Mouse (Mus musculus): ENCODE data around the gene Slc25a13. TPM values are rescaled to one million over a fixed set of nuclear protein-coding genes. Genes with fewer than 3 reads are reported as not detected.

Gene Slc25a13
- total and polyA plus RNA-seq, 3 experiments, result not detected

DNA sequence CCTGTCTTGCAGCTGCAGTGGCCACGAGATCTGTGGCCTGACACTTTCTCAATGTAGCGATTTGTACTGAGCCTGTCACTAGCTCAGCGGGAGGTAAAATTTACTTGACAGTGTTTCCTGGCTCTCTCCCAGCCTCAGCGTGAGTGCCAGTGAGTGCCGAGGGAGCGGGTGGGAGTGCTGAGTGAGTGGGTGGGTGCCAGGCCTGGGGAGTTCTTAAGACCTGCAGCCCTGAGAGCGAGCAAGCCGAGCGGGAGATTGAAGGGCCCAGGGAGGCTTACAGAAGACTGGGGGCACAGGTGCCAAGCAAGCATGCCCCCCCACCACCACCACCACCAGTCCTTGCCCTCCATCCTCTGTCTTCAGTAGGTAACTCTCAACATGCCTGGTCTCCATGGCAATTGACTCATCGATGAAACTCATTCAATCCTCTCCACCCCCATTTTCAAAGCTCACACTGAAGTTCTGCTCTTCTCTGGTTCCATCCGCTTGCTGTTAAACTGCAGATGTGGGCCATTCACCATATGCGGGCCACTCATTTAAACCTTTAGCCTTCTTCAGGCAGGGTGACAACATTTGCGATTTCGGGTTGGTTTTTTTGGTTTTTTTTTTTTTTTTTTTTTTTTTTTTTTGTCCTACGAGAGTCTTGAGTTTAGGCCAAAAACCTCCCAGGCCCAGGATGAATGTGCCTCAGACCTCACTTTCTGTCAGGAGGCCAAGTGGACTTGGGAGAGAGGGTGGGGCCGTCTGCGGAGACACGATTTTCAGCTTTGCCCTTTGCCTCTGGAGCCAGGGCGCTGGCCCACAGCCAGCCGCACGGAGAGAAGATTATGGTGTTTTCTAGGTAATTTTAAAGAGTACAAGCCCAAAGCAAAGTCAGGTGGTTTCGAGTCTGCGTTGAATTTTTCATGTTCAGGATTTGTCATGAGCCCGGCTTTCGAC is 224.9 kb downstream of the Slc25a13 start:
- in situ Hi-C loops (cut with MboI; ENCODE audit: low pct_ligation_motif_present, low pct_unique_long_range_greater_than_20kb, low sequenced_read_pairs) (no loop called here), dilution Hi-C loops (cut with MboI; ENCODE audit: extremely low pct_ligation_motif_present, extremely low pct_unique_long_range_greater_than_20kb, low sequenced_read_pairs) (no loop called here)
- H3K9me3 ChIP-seq (replicated peaks; ENCODE audit: low read length), result no peaks in the 10 kb centered on the region
- no peak overlapping the region for H3K4me3 ChIP-seq (replicated peaks in 1 of 3; ENCODE audit: low read depth in 2 of 3, low read length in 2 of 3, poor library complexity in 1 of 3)
- no peak overlapping the region for H3K4me2 ChIP-seq (ENCODE audit: insufficient read depth, low read depth, poor library complexity, severe bottlenecking)
- H3K79me2 ChIP-seq (replicated peaks; ENCODE audit: control insufficient read depth, extremely low read depth, insufficient read depth, poor library complexity, severe bottlenecking), result no peaks in the 10 kb centered on the region
- H3K4me1 ChIP-seq (ENCODE audit: control insufficient read depth in 1 of 2, insufficient read depth in 2 of 2), result no peaks in the 10 kb centered on the region
- no peaks in the 10 kb centered on the region for H3K27me3 ChIP-seq (replicated peaks)
- H3K27ac ChIP-seq (ENCODE audit: insufficient read depth, low read depth), result no peak overlapping the region
- no peaks in the 10 kb centered on the region for H3K36me3 ChIP-seq (replicated peaks in 1 of 2; ENCODE audit: control insufficient read depth in 1 of 2, insufficient read depth in 1 of 2, low read length in 1 of 2)
- H3K9ac ChIP-seq (ENCODE audit: insufficient read depth, low read depth), result no peak overlapping the region
- TF ChIP-seq CHD2 (IDR thresholded peaks at IDR 0.05; ENCODE audit: low read length), result no peak
- TF ChIP-seq EP300 (IDR thresholded peaks at IDR 0.05; ENCODE audit: low read length), result no peak
- TF ChIP-seq MAZ (IDR thresholded peaks at IDR 0.05; ENCODE audit: low read depth, low read length), result no peak
- TF ChIP-seq UBTF (IDR thresholded peaks at IDR 0.05; ENCODE audit: low read depth, low read length), result no peak
- TF ChIP-seq E2F4 (IDR thresholded peaks at IDR 0.05; ENCODE audit: insufficient replicate concordance, low read depth, low read length), result no peak
- TF ChIP-seq RCOR1 (conservative IDR thresholded peaks at IDR 0.05; ENCODE audit: low read depth, low read length), result no peak
- no peak for TF ChIP-seq ETS1 (conservative IDR thresholded peaks at IDR 0.05; ENCODE audit: low read depth, low read length)
- no peak for TF ChIP-seq MXI1 (IDR thresholded peaks at IDR 0.05; ENCODE audit: low read depth, low read length)
- no peak for TF ChIP-seq POLR2A (IDR thresholded peaks at IDR 0.05; ENCODE audit: low read depth, low read length)
- no peak for TF ChIP-seq ZMIZ1 (IDR thresholded peaks at IDR 0.05; ENCODE audit: low read depth, low read length)
- TF ChIP-seq MAFK (IDR thresholded peaks at IDR 0.05; ENCODE audit: insufficient replicate concordance, low read length), result no peak
- no peak for TF ChIP-seq POLR2AphosphoS2 (IDR thresholded peaks at IDR 0.05; ENCODE audit: low read depth, low read length)
- no peak for TF ChIP-seq RAD21 (IDR thresholded peaks at IDR 0.05; ENCODE audit: low read depth, low read length)
- TF ChIP-seq NELFE (IDR thresholded peaks at IDR 0.05; ENCODE audit: low read depth, low read length), result no peak
- no peak for TF ChIP-seq CTCF (conservative IDR thresholded peaks at IDR 0.05 in 1 of 2, IDR thresholded peaks at IDR 0.05 in 1 of 2; ENCODE audit: low read depth in 2 of 2, low read length in 2 of 2)
- no peak for TF ChIP-seq JUN (IDR thresholded peaks at IDR 0.05; ENCODE audit: insufficient read depth, low read depth, low read length)
- no peak for TF ChIP-seq PAX5 (IDR thresholded peaks at IDR 0.05; ENCODE audit: low read length)
- TF ChIP-seq ZC3H11A (IDR thresholded peaks at IDR 0.05; ENCODE audit: low read depth, low read length), result no peak
- DNase-seq (ENCODE audit: extremely low read depth), result no peak

DNA sequence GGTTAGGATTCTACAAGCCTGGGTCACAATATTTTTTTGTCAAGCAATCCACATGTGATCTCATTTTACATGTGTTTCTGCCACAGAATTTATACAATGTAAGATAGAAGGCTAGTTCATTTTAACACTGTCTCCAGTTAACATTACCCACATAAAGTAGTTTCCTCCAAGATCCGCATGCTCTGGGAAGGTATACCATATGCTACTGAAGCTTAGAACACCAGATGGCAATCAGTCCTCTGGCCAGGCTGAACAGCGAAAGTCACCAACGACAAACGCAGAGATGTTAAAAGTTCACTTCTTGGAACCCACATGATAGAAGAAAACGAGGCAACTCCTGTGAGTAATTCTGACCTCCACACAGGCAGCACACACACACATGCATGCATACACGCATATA is 225.7 kb downstream of the Slc25a13 start:
- H3K9me3 ChIP-seq (replicated peaks; ENCODE audit: low read length), result no peaks in the 10 kb centered on the region
- no peak overlapping the region for H3K27ac ChIP-seq (ENCODE audit: insufficient read depth, low read depth)
- no peaks in the 10 kb centered on the region for H3K79me2 ChIP-seq (replicated peaks; ENCODE audit: control insufficient read depth, extremely low read depth, insufficient read depth, poor library complexity, severe bottlenecking)
- H3K4me3 ChIP-seq (replicated peaks in 1 of 3; ENCODE audit: low read depth in 2 of 3, low read length in 2 of 3, poor library complexity in 1 of 3), result no peak overlapping the region
- H3K27me3 ChIP-seq (replicated peaks), result no peaks in the 10 kb centered on the region
- no peak overlapping the region for H3K4me2 ChIP-seq (ENCODE audit: insufficient read depth, low read depth, poor library complexity, severe bottlenecking)
- H3K4me1 ChIP-seq (ENCODE audit: control insufficient read depth in 1 of 2, insufficient read depth in 2 of 2), result no peaks in the 10 kb centered on the region
- DNase-seq (ENCODE audit: extremely low read depth), result no peak
- H3K9ac ChIP-seq (ENCODE audit: insufficient read depth, low read depth), result no peak overlapping the region
- dilution Hi-C loops (cut with MboI; ENCODE audit: extremely low pct_ligation_motif_present, extremely low pct_unique_long_range_greater_than_20kb, low sequenced_read_pairs) (no loop called here), in situ Hi-C loops (cut with MboI; ENCODE audit: low pct_ligation_motif_present, low pct_unique_long_range_greater_than_20kb, low sequenced_read_pairs) (no loop called here)
- no peaks in the 10 kb centered on the region for H3K36me3 ChIP-seq (replicated peaks in 1 of 2; ENCODE audit: control insufficient read depth in 1 of 2, insufficient read depth in 1 of 2, low read length in 1 of 2)
- TF ChIP-seq UBTF (IDR thresholded peaks at IDR 0.05; ENCODE audit: low read depth, low read length) (no peak), ELF1 (IDR thresholded peaks at IDR 0.05; ENCODE audit: low read depth, low read length) (no peak), TCF12 (IDR thresholded peaks at IDR 0.05; ENCODE audit: low read depth, low read length) (no peak), NRF1 (IDR thresholded peaks at IDR 0.05; ENCODE audit: low read depth, low read length) (no peak), BHLHE40 (IDR thresholded peaks at IDR 0.05; ENCODE audit: low read depth, low read length) (no peak), MXI1 (IDR thresholded peaks at IDR 0.05; ENCODE audit: low read depth, low read length) (no peak)
